Mouse (Mus musculus) cortical plate, adult 2 months (tissue): ENCODE measurements around the gene Sh3gl3. TPM values are rescaled to one million over a fixed set of nuclear protein-coding genes. Genes with fewer than 3 reads are reported as not detected.

Experiments
- H3K27ac ChIP-seq: fragments of 200-500 bp; 2 replicates; pipeline ENCODE4 v1.5.1; 2012; ENCODE audit warnings: low read length, control low read depth, inconsistent platforms; ENCODE audit not compliant: insufficient read depth
- H3K4me1 ChIP-seq: fragments of 200-500 bp; 2 replicates; pipeline ENCODE4 v1.6.1; 2011; ENCODE audit warnings: low read length; ENCODE audit not compliant: control insufficient read depth, insufficient read depth
- H3K4me3 ChIP-seq: fragments of 200-500 bp; 2 replicates; pipeline ENCODE4 v1.5.1; 2011; ENCODE audit warnings: mild to moderate bottlenecking, low read length, control low read depth; ENCODE audit not compliant: insufficient read depth
- CTCF ChIP-seq: fragments of 200-500 bp; IDR thresholded peaks from 2 replicates; pipeline ENCODE4 v1.5.1; 2011; ENCODE audit warnings: mild to moderate bottlenecking, control low read depth, low read length; ENCODE audit not compliant: insufficient read depth; ENCODE audit errors: extremely low read depth
- POLR2A ChIP-seq: fragments of 200-500 bp; IDR thresholded peaks from 2 replicates; pipeline ENCODE4 v1.6.1; 2011; ENCODE audit warnings: mild to moderate bottlenecking, low read length, control low read depth; ENCODE audit not compliant: insufficient read depth; ENCODE audit errors: extremely low read depth
- polyA plus RNA-seq: library from polyadenylated mRNA; depleted of rRNA; stranded (reverse); fragments of >200 nt; gene quantifications from 2 replicates; pipeline ENCODE4 v1.2.3, GENCODE M21; 2012; rRNA removed

Gene Sh3gl3
- polyA plus RNA-seq, result 55.8 and 62.6 TPM in 2 replicates

- Histone ChIP-seq H3K27ac (no peak within 1 kb of the TSS), H3K4me1 (no peaks in the 10 kb centered on the region), H3K4me3 (peak within 1 kb of the TSS; percentile 53)
- TF ChIP-seq CTCF (no peak), POLR2A (no peak)
Measured at GRCm38 (mm10) chr7:82173540-82173939, at the start of gene Sh3gl3. Gene Sh3gl3, plus strand, starts transcription at chr7:82173840.

- H3K4me3 ChIP-seq, result no peak overlapping the region
- no peaks in the 10 kb centered on the region for H3K4me1 ChIP-seq
- H3K27ac ChIP-seq, result no peak overlapping the region
- TF ChIP-seq CTCF (no peak), POLR2A (no peak)
Measured at GRCm38 (mm10) chr7:82138196-82138595, 35.4 kb upstream of the Sh3gl3 start.

GRCm38 (mm10) chr7:82147151-82147550, 26.5 kb upstream of the Sh3gl3 start:
- H3K4me3 ChIP-seq, result no peak overlapping the region
- no peak overlapping the region for H3K27ac ChIP-seq
- no peaks in the 10 kb centered on the region for H3K4me1 ChIP-seq
- TF ChIP-seq CTCF (no peak), POLR2A (no peak)

- TF ChIP-seq POLR2A (no peak), CTCF (no peak)
- Histone ChIP-seq H3K27ac (no peak overlapping the region), H3K4me3 (no peak overlapping the region), H3K4me1 (no peaks in the 10 kb centered on the region)
Measured at GRCm38 (mm10) chr7:82164681-82165080, 9.0 kb upstream of the Sh3gl3 start.

- TF ChIP-seq POLR2A (peak; percentile 60; the same call in 1 of the 2 replicates), CTCF (no peak)
- peak overlapping the region; percentile 53 for H3K4me3 ChIP-seq
- no peaks in the 10 kb centered on the region for H3K4me1 ChIP-seq
- peak overlapping the region; percentile 24; the same call in 1 of the 2 replicates for H3K27ac ChIP-seq
Measured at GRCm38 (mm10) chr7:82174571-82175326, 1.1 kb downstream of the Sh3gl3 start.

- Histone ChIP-seq H3K27ac (no peak overlapping the region), H3K4me3 (peak overlapping the region; percentile 53), H3K4me1 (peaks cover 1% of the 10 kb centered on the region; the same call in 1 of the 2 replicates)
- TF ChIP-seq CTCF, result no peak
- TF ChIP-seq POLR2A, result no peak
Measured at GRCm38 (mm10) chr7:82175327-82175721, 1.7 kb downstream of the Sh3gl3 start.

- no peak overlapping the region for H3K27ac ChIP-seq
- peaks cover 3% of the 10 kb centered on the region; the same call in 1 of the 2 replicates for H3K4me1 ChIP-seq
- no peak for TF ChIP-seq CTCF
- no peak for TF ChIP-seq POLR2A
- H3K4me3 ChIP-seq, result peak overlapping the region; percentile 53; the same call in 1 of the 2 replicates
Measured at GRCm38 (mm10) chr7:82176192-82176591, 2.6 kb downstream of the Sh3gl3 start.

GRCm38 (mm10) chr7:82177336-82177735, 3.7 kb downstream of the Sh3gl3 start:
- Histone ChIP-seq H3K4me3 (no peak overlapping the region), H3K27ac (no peak overlapping the region), H3K4me1 (peaks cover 3% of the 10 kb centered on the region; the same call in 1 of the 2 replicates)
- TF ChIP-seq CTCF, result no peak
- no peak for TF ChIP-seq POLR2A

GRCm38 (mm10) chr7:82180919-82181318, 7.3 kb downstream of the Sh3gl3 start:
- Histone ChIP-seq H3K4me1 (peaks cover 3% of the 10 kb centered on the region; the same call in 1 of the 2 replicates), H3K27ac (no peak overlapping the region), H3K4me3 (no peak overlapping the region)
- TF ChIP-seq POLR2A (no peak), CTCF (no peak)

- no peak overlapping the region for H3K4me3 ChIP-seq
- H3K4me1 ChIP-seq, result peaks cover 3% of the 10 kb centered on the region; the same call in 1 of the 2 replicates
- no peak for TF ChIP-seq CTCF
- TF ChIP-seq POLR2A, result no peak
- no peak overlapping the region for H3K27ac ChIP-seq
Measured at GRCm38 (mm10) chr7:82182781-82183180, 9.1 kb downstream of the Sh3gl3 start.
